Mouse (Mus musculus) CH12.LX (cell line): Measurements from ENCODE around the gene Ell. TPM values are rescaled to one million over a fixed set of nuclear protein-coding genes. Genes with fewer than 3 reads are reported as not detected.

Source experiments
- DNase-seq: peaks from one replicate; pipeline ENCODE4 v3.0.0-alpha.2; 2013; ENCODE audit errors: extremely low read depth
- H3K27ac ChIP-seq: 2 replicates; pipeline ENCODE4 v1.5.1; 2012; ENCODE audit warnings: low read depth, mild to moderate bottlenecking, control low read depth, moderate library complexity; ENCODE audit not compliant: insufficient read depth
- H3K27me3 ChIP-seq: replicated peaks from 2 replicates; pipeline ENCODE3; 2012; ENCODE audit warnings: inconsistent platforms
- H3K36me3 ChIP-seq, 2 experiments: replicated peaks in 1 of 2; 2 replicates each; pipeline versions ENCODE3 to v1.6.1; 2012; ENCODE audit warnings: inconsistent platforms in 1 of 2, low read length in 1 of 2, mild to moderate bottlenecking in 1 of 2, mixed read lengths in 1 of 2, moderate library complexity in 1 of 2; ENCODE audit not compliant: control insufficient read depth in 1 of 2, insufficient read depth in 1 of 2
- H3K4me1 ChIP-seq, 2 experiments: 2 replicates each; pipeline ENCODE4 v1.6.1; 2012; ENCODE audit warnings: inconsistent platforms in 1 of 2, moderate library complexity in 1 of 2; ENCODE audit not compliant: insufficient read depth in 2 of 2, control insufficient read depth in 1 of 2
- H3K4me2 ChIP-seq: 2 replicates; pipeline ENCODE4 v1.6.1; 2012; ENCODE audit warnings: low read depth, mild to moderate bottlenecking, control low read depth; ENCODE audit not compliant: poor library complexity, insufficient read depth, severe bottlenecking
- H3K4me3 ChIP-seq, 3 experiments: fragments of 150-350 bp in 1 of 3; sonication (generic) in 1 of 3; replicated peaks in 1 of 3; 2 replicates each; pipeline versions ENCODE3 to v1.5.1; 2011 to 2012; ENCODE audit warnings: low read depth in 2 of 3, low read length in 2 of 3, mild to moderate bottlenecking in 2 of 3, moderate library complexity in 2 of 3, control low read depth in 1 of 3, improper control_type of control experiment in 1 of 3, inconsistent platforms in 1 of 3, mixed read lengths in 1 of 3; ENCODE audit not compliant: poor library complexity in 1 of 3
- H3K79me2 ChIP-seq: replicated peaks from 2 replicates; pipeline ENCODE4 v1.6.1; 2012; ENCODE audit warnings: mild to moderate bottlenecking, moderate library complexity; ENCODE audit not compliant: control insufficient read depth, poor library complexity, insufficient read depth, severe bottlenecking; ENCODE audit errors: extremely low read depth
- H3K9ac ChIP-seq: 2 replicates; pipeline ENCODE4 v1.6.1; 2012; ENCODE audit warnings: low read depth, mild to moderate bottlenecking, control low read depth, moderate library complexity; ENCODE audit not compliant: insufficient read depth
- H3K9me3 ChIP-seq: replicated peaks from 2 replicates; pipeline ENCODE3; 2012; ENCODE audit warnings: low read length, inconsistent platforms, mixed read lengths
- CHD2 ChIP-seq: IDR thresholded peaks from 2 replicates; pipeline ENCODE4 v1.6.1; 2011; ENCODE audit warnings: low read length, improper control_type of control experiment
- CTCF ChIP-seq, 2 experiments: IDR thresholded peaks in 1 of 2; conservative IDR thresholded peaks in 1 of 2; 2 replicates each; pipeline ENCODE4 v1.5.1; 2011 to 2012; ENCODE audit warnings: low read depth in 2 of 2, low read length in 2 of 2, improper control_type of control experiment in 1 of 2, inconsistent platforms in 1 of 2, mild to moderate bottlenecking in 1 of 2, moderate library complexity in 1 of 2
- E2F4 ChIP-seq: IDR thresholded peaks from 2 replicates; pipeline ENCODE4 v1.6.1; 2011; ENCODE audit warnings: low read depth, low read length, improper control_type of control experiment; ENCODE audit not compliant: insufficient replicate concordance
- EP300 ChIP-seq: IDR thresholded peaks from 2 replicates; pipeline ENCODE4 v1.6.1; 2011; ENCODE audit warnings: low read length, improper control_type of control experiment
- ETS1 ChIP-seq: conservative IDR thresholded peaks from 2 replicates; pipeline ENCODE4 v1.6.1; 2012; ENCODE audit warnings: low read depth, mild to moderate bottlenecking, inconsistent platforms, low read length, improper control_type of control experiment, moderate library complexity
- GABPA ChIP-seq: IDR thresholded peaks from 2 replicates; pipeline ENCODE4 v1.6.1; 2012; ENCODE audit warnings: low read depth, low read length, improper control_type of control experiment, inconsistent platforms; ENCODE audit not compliant: insufficient replicate concordance
- JUND ChIP-seq: conservative IDR thresholded peaks from 2 replicates; pipeline ENCODE4 v1.6.1; 2011; ENCODE audit warnings: low read depth, low read length, improper control_type of control experiment
- KAT2A ChIP-seq: IDR thresholded peaks from 2 replicates; pipeline ENCODE4 v1.6.1; 2012; ENCODE audit warnings: low read length, improper control_type of control experiment, inconsistent platforms; ENCODE audit not compliant: insufficient replicate concordance
- MAFK ChIP-seq: IDR thresholded peaks from 2 replicates; pipeline ENCODE4 v1.6.1; 2011; ENCODE audit warnings: low read length, improper control_type of control experiment; ENCODE audit not compliant: insufficient replicate concordance
- MEF2A ChIP-seq: IDR thresholded peaks from 2 replicates; pipeline ENCODE4 v1.6.1; 2014; ENCODE audit warnings: low read depth, mild to moderate bottlenecking, inconsistent platforms, low read length, improper control_type of control experiment, borderline replicate concordance
- MYC ChIP-seq: IDR thresholded peaks from 2 replicates; pipeline ENCODE4 v1.6.1; 2011; ENCODE audit warnings: low read depth, mild to moderate bottlenecking, improper control_type of control experiment, low read length
- RAD21 ChIP-seq: IDR thresholded peaks from 2 replicates; pipeline ENCODE4 v1.6.1; 2011; ENCODE audit warnings: low read depth, mild to moderate bottlenecking, low read length, improper control_type of control experiment, moderate library complexity
- SIN3A ChIP-seq: IDR thresholded peaks from 2 replicates; pipeline ENCODE4 v1.6.1; 2012; ENCODE audit warnings: low read length, improper control_type of control experiment, inconsistent platforms
- SMC3 ChIP-seq: IDR thresholded peaks from 2 replicates; pipeline ENCODE4 v1.6.1; 2011; ENCODE audit warnings: low read depth, low read length, improper control_type of control experiment
- ZC3H11A ChIP-seq: IDR thresholded peaks from 2 replicates; pipeline ENCODE4 v1.6.1; 2012; ENCODE audit warnings: low read depth, mild to moderate bottlenecking, inconsistent platforms, low read length, improper control_type of control experiment
- ZKSCAN1 ChIP-seq: IDR thresholded peaks from 2 replicates; pipeline ENCODE4 v1.6.1; 2012; ENCODE audit warnings: low read depth, inconsistent platforms, low read length, improper control_type of control experiment, borderline replicate concordance
- ZMIZ1 ChIP-seq: IDR thresholded peaks from 2 replicates; pipeline ENCODE4 v1.6.1; 2012; ENCODE audit warnings: low read depth, mild to moderate bottlenecking, inconsistent platforms, low read length, improper control_type of control experiment
- dilution Hi-C: fragments of 300-500 bp; cut with MboI; formaldehyde crosslinking; loops from 2 replicates; pipeline ENCODE4 v1.14.3; 2020; ENCODE audit warnings: low sequenced_read_pairs; ENCODE audit not compliant: extremely low pct_unique_long_range_greater_than_20kb, extremely low pct_ligation_motif_present
- in situ Hi-C: fragments of 300-500 bp; cut with MboI; formaldehyde crosslinking; loops from 3 replicates; pipeline ENCODE4 v1.14.3; 2019; ENCODE audit warnings: low sequenced_read_pairs, low pct_ligation_motif_present, low pct_unique_long_range_greater_than_20kb, mixed read lengths
- polyA plus RNA-seq: library from polyadenylated mRNA; unstranded; fragments of >175 nt; gene quantifications from 2 replicates; pipeline ENCODE4 v1.2.1, GENCODE M21; 2012; ENCODE audit warnings: low read depth; ENCODE audit not compliant: insufficient read length
- total RNA-seq, 2 experiments: library from RNA; depleted of rRNA; stranded (reverse); fragments of 300-350 nt in 1 of 2; fragments of >200 nt in 1 of 2; gene quantifications; 2 replicates each; pipeline ENCODE4 v1.2.3; 2012 to 2014

Ell gene
- total and polyA plus RNA-seq, 3 experiments: 6.5 to 17.9 (median 9.8) TPM

GRCm38 (mm10) chr8:70546412-70546811 lies 7.2 kb downstream of the Ell start:
- no peaks in the 10 kb centered on the region for H3K9me3 ChIP-seq
- DNase-seq: no peak
- no peak overlapping the region for H3K9ac ChIP-seq
- peaks cover 6 to 46% of the 10 kb centered on the region in 2 experiments; a peak in 3 of 4 replicates for H3K4me1 ChIP-seq
- H3K4me2 ChIP-seq: no peak overlapping the region
- peaks cover 36% of the 10 kb centered on the region for H3K79me2 ChIP-seq
- no peak for TF ChIP-seq SMC3
- TF ChIP-seq MAFK: no peak
- no peak for TF ChIP-seq GABPA
- no peak for TF ChIP-seq E2F4
- no peak for TF ChIP-seq ZKSCAN1
- peaks cover 3 to 61% of the 10 kb centered on the region in 2 experiments for H3K36me3 ChIP-seq
- no peak overlapping the region for H3K27ac ChIP-seq
- no peaks in the 10 kb centered on the region for H3K27me3 ChIP-seq
- in situ Hi-C loops (loop anchor here (10.0 kb wide), 1 partner anchor 58 kb away; the partner anchor contains the start of gene Ssbp4), dilution Hi-C loops (no loop called here)
- H3K4me3 ChIP-seq: no peak overlapping the region

- dilution Hi-C loops: no loop called here
Observed at GRCm38 (mm10) chr8:70547762-70548161, 8.5 kb downstream of the Ell start.

GRCm38 (mm10) chr8:70549412-70550184 lies 10.3 kb downstream of the Ell start:
- no peak overlapping the region for H3K9ac ChIP-seq
- H3K4me3 ChIP-seq: no peak overlapping the region
- no peaks in the 10 kb centered on the region for H3K27me3 ChIP-seq
- peaks cover 4 to 31% of the 10 kb centered on the region in 2 experiments; a peak in 3 of 4 replicates for H3K4me1 ChIP-seq
- H3K27ac ChIP-seq: no peak overlapping the region
- in situ Hi-C loops (loop anchor here (10.0 kb wide), 1 partner anchor 55 kb away; the partner anchor contains the start of gene Ssbp4), dilution Hi-C loops (no loop called here)
- H3K79me2 ChIP-seq: peaks cover 23% of the 10 kb centered on the region
- H3K9me3 ChIP-seq: no peaks in the 10 kb centered on the region
- TF ChIP-seq CTCF (conservative IDR thresholded peaks at IDR 0.05 in 1 of 2, IDR thresholded peaks at IDR 0.05 in 1 of 2; ENCODE audit: low read depth in 2 of 2, low read length in 2 of 2): peak in 1 of 2 experiments; percentile 32; a peak in 2 of 4 replicates
- TF ChIP-seq MYC: 0 out of 2 replicates have a peak, but pooled peaks have one; percentile 35
- TF ChIP-seq E2F4: no peak
- no peak for DNase-seq
- no peak overlapping the region for H3K4me2 ChIP-seq
- peaks cover 3 to 58% of the 10 kb centered on the region in 2 experiments for H3K36me3 ChIP-seq

More at GRCm38 (mm10) chr8:70547762-70548161, 8.5 kb downstream of the Ell start:
- H3K27ac ChIP-seq: no peak overlapping the region
- no peaks in the 10 kb centered on the region for H3K9me3 ChIP-seq
- H3K9ac ChIP-seq: no peak overlapping the region
- peaks cover 6 to 43% of the 10 kb centered on the region in 2 experiments; a peak in 3 of 4 replicates for H3K4me1 ChIP-seq
- H3K4me3 ChIP-seq: no peak overlapping the region
- H3K4me2 ChIP-seq: no peak overlapping the region
- peaks cover 3 to 62% of the 10 kb centered on the region in 2 experiments for H3K36me3 ChIP-seq
- TF ChIP-seq KAT2A (no peak), ETS1 (no peak), ZC3H11A (no peak), EP300 (no peak), ZMIZ1 (no peak), E2F4 (no peak), SMC3 (no peak), MEF2A (no peak), SIN3A (no peak), JUND (no peak), MYC (no peak), CHD2 (no peak), RAD21 (no peak)
- TF ChIP-seq, all 38 proteins: peak for 0
- no peak for DNase-seq
- no peaks in the 10 kb centered on the region for H3K27me3 ChIP-seq
- H3K79me2 ChIP-seq: peaks cover 26% of the 10 kb centered on the region
- in situ Hi-C loops: loop anchor here (10.0 kb wide), 1 partner anchor 57 kb away; the partner anchor contains the start of gene Ssbp4
